Mouse (Mus musculus) heart, embryonic 16.5 days (tissue): Measurements from ENCODE around the gene Mcat. TPM values are rescaled to one million over a fixed set of nuclear protein-coding genes. Genes with fewer than 3 reads are reported as not detected.

Experiments used
- ATAC-seq: fragments of 200-750 bp; cut with Nextera tagmentation; replicated peaks from 2 replicates; pipeline ENCODE4 v1.8.0; 2017; ENCODE audit warnings: moderate number of reproducible peaks; ENCODE audit not compliant: insufficient read depth, low FRiP score; ENCODE audit errors: extremely low read depth
- H3K27ac ChIP-seq: fragments of 300-500 bp; sonication (generic); 2 replicates; pipeline ENCODE4 v1.5.1; 2014; ENCODE audit warnings: mild to moderate bottlenecking, low read length, control low read depth, moderate library complexity
- H3K27me3 ChIP-seq: fragments of 300-500 bp; sonication (generic); 2 replicates; pipeline ENCODE4 v1.6.1; 2014; ENCODE audit warnings: low read length, mixed read lengths; ENCODE audit not compliant: control insufficient read depth, insufficient read depth
- H3K36me3 ChIP-seq: fragments of 300-500 bp; sonication (generic); 2 replicates; pipeline ENCODE4 v1.6.1; 2014; ENCODE audit not compliant: control insufficient read depth, insufficient read depth
- H3K4me1 ChIP-seq: fragments of 300-500 bp; sonication (generic); 2 replicates; pipeline ENCODE4 v1.6.1; 2014; ENCODE audit warnings: low read length, mixed read lengths; ENCODE audit not compliant: control insufficient read depth, insufficient read depth
- H3K4me2 ChIP-seq: fragments of 300-500 bp; sonication (generic); 2 replicates; pipeline ENCODE4 v1.6.1; 2014; ENCODE audit warnings: low read depth, mild to moderate bottlenecking, control low read depth, low read length
- H3K4me3 ChIP-seq: fragments of 300-500 bp; sonication (generic); 2 replicates; pipeline ENCODE4 v1.5.1; 2014; ENCODE audit warnings: mild to moderate bottlenecking, control low read depth, low read length
- H3K9ac ChIP-seq: fragments of 300-500 bp; sonication (generic); 2 replicates; pipeline ENCODE4 v1.6.1; 2014; ENCODE audit warnings: low read length, control low read depth
- H3K9me3 ChIP-seq: fragments of 300-500 bp; sonication (generic); replicated peaks from 2 replicates; pipeline ENCODE4 v1.6.1; 2016; ENCODE audit warnings: low read length; ENCODE audit not compliant: control insufficient read depth
- WGBS: fragments of 180-500 bp; shearing (Covaris S2); extraction: QIAGEN DNeasy Blood & Tissue Kit; methylation state at CpG from one replicate; pipeline ENCODE4 v1.1.7; 2014; 5-methylcytosine and 5-hydroxymethylcytosine counted together
- polyA plus RNA-seq: library from polyadenylated mRNA; unstranded; fragments of >200 nt; fragmentation: Nextera tagmentation; extraction: Ambion mirVana; gene quantifications from 2 replicates; pipeline ENCODE4 v1.2.1, GENCODE M21; 2015

The Mcat gene
- polyA plus RNA-seq, 1 experiment from 2014 or later = 32.9 TPM

GRCm38 (mm10) chr15:83584741-83585220 lies 21.2 kb upstream of the Mcat start:
- H3K27me3 ChIP-seq = no peaks in the 10 kb centered on the region
- no peaks in the 10 kb centered on the region for H3K4me1 ChIP-seq
- H3K9ac ChIP-seq = no peak overlapping the region
- no peak overlapping the region for H3K4me3 ChIP-seq
- peaks cover 7% of the 10 kb centered on the region for H3K9me3 ChIP-seq
- WGBS = 90% methylated on average over 6 of the region's 6 CpGs
- no peak overlapping the region for H3K4me2 ChIP-seq
- no peak for ATAC-seq
- H3K27ac ChIP-seq = no peak overlapping the region
- peaks cover 47% of the 10 kb centered on the region for H3K36me3 ChIP-seq

- Histone ChIP-seq H3K36me3 (peaks cover 48% of the 10 kb centered on the region), H3K4me3 (no peak overlapping the region), H3K27ac (no peak overlapping the region), H3K27me3 (no peaks in the 10 kb centered on the region), H3K4me1 (no peaks in the 10 kb centered on the region), H3K9ac (no peak overlapping the region), H3K4me2 (no peak overlapping the region), H3K9me3 (peaks cover 7% of the 10 kb centered on the region)
- ATAC-seq = no peak
- WGBS = 73% methylated on average over 8 of the region's 8 CpGs
Observed at GRCm38 (mm10) chr15:83583419-83584156, 20.0 kb upstream of the Mcat start.

DNA sequence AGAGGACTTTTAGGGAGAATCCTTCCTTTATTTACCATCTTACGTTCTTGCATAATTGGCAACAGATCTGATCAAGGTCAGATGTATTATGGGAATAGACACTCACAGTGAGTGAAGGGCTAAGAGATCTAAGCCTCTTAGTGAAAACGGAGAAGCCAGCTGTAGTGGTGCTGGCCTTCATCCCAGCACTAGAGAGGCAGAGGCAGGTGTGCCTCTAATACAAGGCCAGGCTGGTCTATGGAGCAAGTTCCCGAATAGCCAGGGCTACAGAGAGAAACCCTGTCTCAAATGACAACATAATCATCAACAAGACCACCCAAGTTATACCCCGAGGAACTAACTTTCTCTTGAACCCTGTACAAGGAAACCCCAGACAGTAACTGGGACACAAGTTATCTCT lies 19.3 kb upstream of the Mcat start:
- no peak overlapping the region for H3K9ac ChIP-seq
- no peak overlapping the region for H3K27ac ChIP-seq
- peaks cover 7% of the 10 kb centered on the region for H3K9me3 ChIP-seq
- peaks cover 49% of the 10 kb centered on the region for H3K36me3 ChIP-seq
- ATAC-seq = no peak
- no peak overlapping the region for H3K4me2 ChIP-seq
- WGBS = 85% methylated on average over 4 of the region's 4 CpGs
- no peak overlapping the region for H3K4me3 ChIP-seq
- no peaks in the 10 kb centered on the region for H3K4me1 ChIP-seq
- no peaks in the 10 kb centered on the region for H3K27me3 ChIP-seq

DNA sequence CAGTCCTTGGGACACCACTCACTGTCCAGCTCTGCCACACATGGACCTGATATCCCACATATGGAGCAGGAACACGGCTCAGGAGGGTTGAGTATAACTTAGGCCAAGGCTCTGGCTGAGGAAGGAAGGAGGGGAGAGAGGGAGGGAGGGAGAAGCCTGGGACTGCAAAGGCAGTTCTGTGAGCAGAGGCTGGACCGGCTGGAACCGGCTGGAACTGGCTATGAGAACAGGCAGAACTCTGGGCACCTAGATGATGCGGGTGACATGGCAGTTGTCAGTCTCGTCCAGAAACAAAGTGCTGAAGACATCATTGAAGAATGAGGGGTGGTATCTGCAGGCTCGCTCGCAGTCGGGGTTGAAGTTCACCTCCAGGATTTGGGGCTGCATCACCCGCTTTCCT lies 13.1 kb upstream of the Mcat start:
- Histone ChIP-seq H3K27me3 (no peaks in the 10 kb centered on the region), H3K36me3 (peaks cover 38% of the 10 kb centered on the region), H3K9ac (no peak overlapping the region), H3K9me3 (no peaks in the 10 kb centered on the region), H3K4me2 (no peak overlapping the region), H3K4me3 (no peak overlapping the region), H3K4me1 (no peaks in the 10 kb centered on the region), H3K27ac (no peak overlapping the region)
- ATAC-seq = no peak
- WGBS = 90% methylated on average over 9 of the region's 9 CpGs

- Histone ChIP-seq H3K9me3 (no peaks in the 10 kb centered on the region), H3K36me3 (peaks cover 28% of the 10 kb centered on the region), H3K9ac (no peak overlapping the region), H3K27ac (no peak overlapping the region), H3K27me3 (no peaks in the 10 kb centered on the region), H3K4me2 (no peak overlapping the region), H3K4me3 (no peak overlapping the region), H3K4me1 (no peaks in the 10 kb centered on the region)
- 91% methylated on average over 8 of the region's 8 CpGs for WGBS
- no peak for ATAC-seq
Observed at GRCm38 (mm10) chr15:83575543-83575942, 12.0 kb upstream of the Mcat start.

GRCm38 (mm10) chr15:83574731-83575351 lies 11.3 kb upstream of the Mcat start:
- no peaks in the 10 kb centered on the region for H3K9me3 ChIP-seq
- H3K27ac ChIP-seq = no peak overlapping the region
- no peak overlapping the region for H3K4me3 ChIP-seq
- no peak overlapping the region for H3K4me2 ChIP-seq
- WGBS = 68% methylated on average over 6 of the region's 6 CpGs
- H3K27me3 ChIP-seq = no peaks in the 10 kb centered on the region
- H3K36me3 ChIP-seq = peaks cover 24% of the 10 kb centered on the region
- no peak for ATAC-seq
- H3K4me1 ChIP-seq = no peaks in the 10 kb centered on the region
- no peak overlapping the region for H3K9ac ChIP-seq

- no peaks in the 10 kb centered on the region for H3K4me1 ChIP-seq
- 94% methylated on average over 12 of the region's 12 CpGs for WGBS
- H3K4me3 ChIP-seq = no peak overlapping the region
- no peaks in the 10 kb centered on the region for H3K27me3 ChIP-seq
- H3K9me3 ChIP-seq = no peaks in the 10 kb centered on the region
- ATAC-seq = no peak
- no peak overlapping the region for H3K27ac ChIP-seq
- peaks cover 23% of the 10 kb centered on the region for H3K36me3 ChIP-seq
- H3K4me2 ChIP-seq = no peak overlapping the region
- no peak overlapping the region for H3K9ac ChIP-seq
Observed at GRCm38 (mm10) chr15:83573606-83574005, 10.0 kb upstream of the Mcat start.

GRCm38 (mm10) chr15:83572132-83572531 lies 8.5 kb upstream of the Mcat start:
- H3K9ac ChIP-seq = no peak overlapping the region
- no peak overlapping the region for H3K27ac ChIP-seq
- no peak overlapping the region for H3K4me2 ChIP-seq
- H3K9me3 ChIP-seq = no peaks in the 10 kb centered on the region
- no peak overlapping the region for H3K4me3 ChIP-seq
- WGBS = 85% methylated on average over 4 of the region's 4 CpGs
- ATAC-seq = no peak
- H3K27me3 ChIP-seq = no peaks in the 10 kb centered on the region
- H3K4me1 ChIP-seq = no peaks in the 10 kb centered on the region
- peaks cover 20% of the 10 kb centered on the region; the same call in 1 of the 2 replicates for H3K36me3 ChIP-seq

DNA sequence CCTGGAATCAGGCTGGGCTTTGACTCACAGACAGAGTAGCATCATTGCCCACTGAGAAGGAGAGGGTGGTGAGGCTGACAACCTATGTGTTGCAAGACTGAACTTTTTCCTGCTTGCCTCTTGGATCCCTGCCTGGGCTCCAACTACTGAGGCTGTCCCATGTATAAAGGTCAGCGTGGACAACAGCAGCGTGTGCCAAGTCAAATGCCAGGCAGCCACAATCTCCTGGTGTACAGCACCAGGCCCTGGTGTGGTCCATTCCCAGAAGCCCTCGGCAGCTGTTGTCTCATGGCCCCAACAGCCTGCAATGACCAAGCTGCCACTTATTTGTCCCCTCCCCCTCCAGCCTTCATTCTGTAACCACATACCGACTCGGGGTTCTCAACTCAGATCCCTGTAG lies 8.0 kb upstream of the Mcat start:
- WGBS = 81% methylated on average over 5 of the region's 5 CpGs
- no peak overlapping the region for H3K4me3 ChIP-seq
- no peak overlapping the region for H3K27ac ChIP-seq
- H3K9me3 ChIP-seq = no peaks in the 10 kb centered on the region
- ATAC-seq = no peak
- H3K4me1 ChIP-seq = no peaks in the 10 kb centered on the region
- no peak overlapping the region for H3K9ac ChIP-seq
- peaks cover 17% of the 10 kb centered on the region; the same call in 1 of the 2 replicates for H3K36me3 ChIP-seq
- H3K27me3 ChIP-seq = no peaks in the 10 kb centered on the region
- no peak overlapping the region for H3K4me2 ChIP-seq
